Mouse (Mus musculus) ES-Bruce4 (cell line): ENCODE measurements at regions not wholly inside any gene's neighbourhood (a gene's known extent, or its start where the extent isn't known, plus 50 kb on each side); places are given as distances from the start of the nearest gene placed in this dataset.

Experiments used
- CTCF ChIP-seq: IDR thresholded peaks from one replicate; pipeline ENCODE4 v1.8.1; 2011; ENCODE audit warnings: low read depth, low read length
- EP300 ChIP-seq: IDR thresholded peaks from 2 replicates; pipeline ENCODE4 v1.6.1; 2011; ENCODE audit warnings: low read depth, low read length; ENCODE audit not compliant: insufficient read depth
- POLR2A ChIP-seq: IDR thresholded peaks from one replicate; pipeline ENCODE4 v1.8.1; 2011; ENCODE audit warnings: low read length; ENCODE audit not compliant: insufficient read depth

GRCm38 (mm10) chr13:72355821-72356220, 272.8 kb upstream of the Irx2 start:
- TF ChIP-seq POLR2A = no peak
- TF ChIP-seq CTCF = no peak
- no peak for TF ChIP-seq EP300
